Mouse (Mus musculus) heart, postnatal 10 days (tissue): Measurements from ENCODE around the gene Exo1. TPM values are rescaled to one million over a fixed set of nuclear protein-coding genes. Genes with fewer than 3 reads are reported as not detected.
A peak's percentile ranks its signal among the peaks of the same experiment; 100 is the strongest.

ENCODE experiments used
- DNase-seq, 2 experiments: peaks; one replicate each; pipeline ENCODE4 v3.0.0; 2021
- intact Hi-C: fragments of 180-260 bp; cut with DNase I; formaldehyde crosslinking; loops from one replicate; pipeline ENCODE4 v1.15.1; 2025
- total RNA-seq, 2 experiments: library from RNA; stranded (reverse); gene quantifications; 2 replicates each; pipeline ENCODE4 v1.2.3; 2021

The Exo1 gene
- total RNA-seq: 1 to 10 TPM; 2.2 to 3.6 TPM

- intact Hi-C loops: loop anchor here (5.0 kb wide), 2 partner anchors 188 to 253 kb away; partner anchors contain the start of genes Chml, Fh1 and Opn3
- peak; percentile 92 to 94 for DNase-seq
Observed at GRCm38 (mm10) chr1:175880453-175881296, at the start of gene Exo1. Gene Exo1 (plus strand): TSS chr1:175880581.

GRCm38 (mm10) chr1:175855515-175855914 lies 24.9 kb upstream of the Exo1 start:
- intact Hi-C loops: no loop called here
- DNase-seq: no peak

GRCm38 (mm10) chr1:175867050-175867449 lies 13.3 kb upstream of the Exo1 start:
- DNase-seq: no peak
- intact Hi-C loops: loop anchor here (5.0 kb wide), 4 partner anchors 175 to 825 kb away; partner anchors contain the start of genes Chml, Fh1 and Opn3

GRCm38 (mm10) chr1:175867558-175867957 lies 12.8 kb upstream of the Exo1 start:
- intact Hi-C loops: loop anchor here (5.0 kb wide), 4 partner anchors 175 to 825 kb away; partner anchors contain the start of genes Chml, Fh1 and Opn3
- DNase-seq: peak; percentile 25 to 50

GRCm38 (mm10) chr1:175870716-175871115 lies 9.7 kb upstream of the Exo1 start:
- intact Hi-C loops: no loop called here

GRCm38 (mm10) chr1:175872028-175872816 lies 8.2 kb upstream of the Exo1 start:
- DNase-seq: peak; percentile 62 to 67
- intact Hi-C loops: no loop called here

More at GRCm38 (mm10) chr1:175870716-175871115, 9.7 kb upstream of the Exo1 start:
- DNase-seq: no peak

- intact Hi-C loops: loop anchor here (5.0 kb wide), 2 partner anchors 191 to 256 kb away; partner anchors contain the start of genes Chml, Fh1 and Opn3
- DNase-seq: no peak
Observed at GRCm38 (mm10) chr1:175883398-175883797, 3.0 kb downstream of the Exo1 start.

GRCm38 (mm10) chr1:175893263-175893662 lies 12.9 kb downstream of the Exo1 start:
- intact Hi-C loops: no loop called here
- no peak for DNase-seq

- intact Hi-C loops: no loop called here
- no peak for DNase-seq
Observed at GRCm38 (mm10) chr1:175893726-175894125, 13.3 kb downstream of the Exo1 start.

- intact Hi-C loops: no loop called here
- DNase-seq: no peak
Observed at GRCm38 (mm10) chr1:175911207-175911606, 30.8 kb downstream of the Exo1 start.

- DNase-seq: no peak
- intact Hi-C loops: no loop called here
Observed at GRCm38 (mm10) chr1:175912038-175912437, 31.7 kb downstream of the Exo1 start.

- intact Hi-C loops: no loop called here
Observed at GRCm38 (mm10) chr1:175913728-175914303, 33.4 kb downstream of the Exo1 start.

GRCm38 (mm10) chr1:175920029-175920428 lies 39.6 kb downstream of the Exo1 start, which contains the start of gene Gm38100:
Gene Gm38100 (plus strand): TSS chr1:175920329.
- no peak for DNase-seq
- intact Hi-C loops: loop anchor here (5.0 kb wide), 3 partner anchors 248 to 878 kb away; no protein-coding TSS in a partner anchor

More at GRCm38 (mm10) chr1:175913728-175914303, 33.4 kb downstream of the Exo1 start:
- no peak for DNase-seq

- DNase-seq: peak; percentile 26 to 43
- intact Hi-C loops: loop anchor here (5.0 kb wide), 3 partner anchors 249 to 879 kb away; no protein-coding TSS in a partner anchor
Observed at GRCm38 (mm10) chr1:175921091-175921490, 40.7 kb downstream of the Exo1 start.

- peak; percentile 78 to 87 for DNase-seq
- intact Hi-C loops: loop anchor here (2.0 to 5.0 kb wide), 4 partner anchors 252 to 882 kb away; partner anchors contain the start of gene Fh1
Observed at GRCm38 (mm10) chr1:175923848-175924787, 43.7 kb downstream of the Exo1 start.

GRCm38 (mm10) chr1:175931391-175931790 lies 51.0 kb downstream of the Exo1 start:
- peak; percentile 15 to 36 for DNase-seq
- intact Hi-C loops: loop anchor here (10.0 kb wide), 1 partner anchor 933 kb away; no protein-coding TSS in a partner anchor

- peak; percentile 72 to 85 for DNase-seq
Observed at GRCm38 (mm10) chr1:175936282-175936737, 55.9 kb downstream of the Exo1 start.

GRCm38 (mm10) chr1:175938731-175939130 lies 58.4 kb downstream of the Exo1 start:
- DNase-seq: no peak
- intact Hi-C loops: loop anchor here (10.0 kb wide), 1 partner anchor 926 kb away; no protein-coding TSS in a partner anchor

More at GRCm38 (mm10) chr1:175936282-175936737, 55.9 kb downstream of the Exo1 start:
- intact Hi-C loops: loop anchor here (1.0 to 10.0 kb wide), 3 partner anchors 286 to 928 kb away; no protein-coding TSS in a partner anchor

GRCm38 (mm10) chr1:175943168-175943567 lies 62.8 kb downstream of the Exo1 start:
- intact Hi-C loops: no loop called here
- DNase-seq: no peak
